Mouse (Mus musculus) liver, embryonic 14.5 days (tissue): ENCODE results near the gene Cd69.
A peak's percentile ranks its signal among the peaks of the same experiment; 100 is the strongest.

Experiments used
- CTCF ChIP-seq: IDR thresholded peaks from 2 replicates; pipeline ENCODE4 v1.5.1; 2016; ENCODE audit warnings: antibody characterized with exemption, low read depth, control low read depth
- EP300 ChIP-seq: IDR thresholded peaks from 2 replicates; pipeline ENCODE4 v1.6.1; 2016; ENCODE audit warnings: antibody characterized with exemption, low read depth

DNA sequence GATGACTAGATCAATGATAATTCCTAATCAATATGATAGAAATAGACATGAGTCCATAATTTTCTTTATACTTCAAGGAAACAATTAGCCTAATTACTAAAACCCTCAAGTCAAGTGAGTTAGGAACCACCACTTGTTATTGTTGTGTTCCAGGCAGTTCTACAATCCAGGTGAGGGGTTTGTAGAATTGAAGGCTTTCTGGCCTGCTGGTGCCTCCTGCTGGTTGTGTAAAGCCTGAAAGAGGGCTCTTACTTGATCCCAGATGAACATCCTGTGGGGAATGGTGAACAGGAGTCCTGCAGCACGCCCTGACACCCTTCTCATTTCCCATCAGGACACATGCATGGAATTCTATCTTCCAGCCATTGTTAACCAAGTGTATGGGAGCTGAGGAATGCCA, 43.2 kb upstream of the Cd69 start:
- TF ChIP-seq CTCF = peak; percentile 30
- no peak for TF ChIP-seq EP300
